Mouse (Mus musculus) myocyte (in vitro differentiated cells): ENCODE measurements around the gene Tfec. TPM values are rescaled to one million over a fixed set of nuclear protein-coding genes. Genes with fewer than 3 reads are reported as not detected.

ENCODE experiments used
- H3K27me3 ChIP-seq: one replicate; pipeline ENCODE4 v1.6.1; 2011; ENCODE audit not compliant: control insufficient read depth, insufficient read depth, insufficient read length
- H3K36me3 ChIP-seq: one replicate; pipeline ENCODE4 v1.6.1; 2011; ENCODE audit not compliant: control insufficient read depth, insufficient read depth
- H3K4me2 ChIP-seq: one replicate; pipeline ENCODE4 v1.6.1; 2011; ENCODE audit warnings: low read depth, control low read depth
- H3K4me3 ChIP-seq: one replicate; pipeline ENCODE4 v1.5.1; 2011; ENCODE audit warnings: mild to moderate bottlenecking, control low read depth, moderate library complexity
- H3K79me2 ChIP-seq: one replicate; pipeline ENCODE4 v1.6.1; 2011; ENCODE audit not compliant: control insufficient read depth, insufficient read depth
- H3ac ChIP-seq: one replicate; pipeline ENCODE4 v1.6.1; 2011; ENCODE audit not compliant: control insufficient read depth, insufficient read length
- CEBPB ChIP-seq: IDR thresholded peaks from 2 replicates; pipeline ENCODE4 v1.6.1; 2011; ENCODE audit warnings: mild to moderate bottlenecking, moderate library complexity; ENCODE audit not compliant: poor library complexity, insufficient read depth, severe bottlenecking
- E2F4 ChIP-seq: IDR thresholded peaks from one replicate; pipeline ENCODE4 v1.6.1; 2011; ENCODE audit warnings: mild to moderate bottlenecking, control low read depth, moderate library complexity; ENCODE audit not compliant: insufficient read depth
- MAX ChIP-seq: IDR thresholded peaks from one replicate; pipeline ENCODE4 v1.6.1; 2011; ENCODE audit warnings: low read depth, mild to moderate bottlenecking, control low read depth
- MYOD1 ChIP-seq, 3 experiments: IDR thresholded peaks; one replicate each; pipeline ENCODE4 v1.6.1; 2011; ENCODE audit warnings: control low read depth in 2 of 3, low read depth in 2 of 3, mild to moderate bottlenecking in 2 of 3, moderate library complexity in 1 of 3; ENCODE audit not compliant: insufficient read length in 2 of 3, control insufficient read depth in 1 of 3
- MYOG ChIP-seq, 3 experiments: IDR thresholded peaks; one replicate each; pipeline ENCODE4 v1.6.1; 2011; ENCODE audit warnings: control low read depth in 2 of 3, low read depth in 2 of 3, mild to moderate bottlenecking in 2 of 3; ENCODE audit not compliant: insufficient read length in 2 of 3, control insufficient read depth in 1 of 3, insufficient read depth in 1 of 3
- POLR2A ChIP-seq: IDR thresholded peaks from one replicate; pipeline ENCODE4 v1.6.1; 2011; ENCODE audit warnings: low read depth, mild to moderate bottlenecking, control low read depth, moderate library complexity; ENCODE audit not compliant: insufficient read length
- POLR2AphosphoS2 ChIP-seq: IDR thresholded peaks from one replicate; pipeline ENCODE4 v1.6.1; 2011; ENCODE audit warnings: low read depth, control low read depth; ENCODE audit not compliant: insufficient read length
- REST ChIP-seq: IDR thresholded peaks from one replicate; pipeline ENCODE4 v1.6.1; 2011; ENCODE audit warnings: mild to moderate bottlenecking, control low read depth, moderate library complexity; ENCODE audit not compliant: insufficient read depth, insufficient read length
- SRF ChIP-seq: IDR thresholded peaks from one replicate; pipeline ENCODE4 v1.6.1; 2011; ENCODE audit warnings: low read depth; ENCODE audit not compliant: control insufficient read depth, insufficient read length
- TCF12 ChIP-seq: IDR thresholded peaks from one replicate; pipeline ENCODE4 v1.6.1; 2011; ENCODE audit warnings: mild to moderate bottlenecking, control low read depth; ENCODE audit not compliant: poor library complexity, insufficient read depth, severe bottlenecking
- TCF3 ChIP-seq: IDR thresholded peaks from one replicate; pipeline ENCODE4 v1.6.1; 2011; ENCODE audit warnings: low read depth, control low read depth; ENCODE audit not compliant: insufficient read length
- USF1 ChIP-seq: IDR thresholded peaks from one replicate; pipeline ENCODE4 v1.6.1; 2011; ENCODE audit warnings: low read depth, mild to moderate bottlenecking, control low read depth, moderate library complexity
- polyA plus RNA-seq: library from polyadenylated mRNA; unstranded; fragments of >200 nt; fragmentation: generic; extraction: Trizol; gene quantifications from one replicate; pipeline ENCODE4 v1.2.1, GENCODE M21; 2012; ENCODE audit warnings: missing spikeins

Tfec gene
- polyA plus RNA-seq, 1 experiment: not detected

DNA sequence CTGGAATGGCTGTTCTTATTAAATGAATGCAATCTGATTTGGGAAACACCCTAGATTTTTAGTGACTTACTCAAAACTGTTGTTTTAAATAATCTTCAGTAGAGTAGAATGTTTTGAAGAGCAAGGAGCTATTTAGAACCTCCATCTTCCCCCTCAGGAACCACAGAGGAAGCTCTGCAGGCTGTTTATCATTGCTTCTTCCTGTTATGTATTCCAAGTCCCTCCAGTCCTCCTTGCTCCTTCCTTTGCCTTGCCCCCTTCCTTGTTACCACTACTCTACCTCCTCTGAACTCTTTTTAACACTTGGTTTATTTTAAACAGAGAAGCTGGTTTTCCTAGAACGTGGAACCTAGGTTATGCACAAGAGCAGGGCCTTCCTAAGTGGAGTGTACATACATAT, 76.3 kb downstream of the Tfec start:
- no peak overlapping the region for H3K4me3 ChIP-seq
- no peak overlapping the region for H3ac ChIP-seq
- no peaks in the 10 kb centered on the region for H3K79me2 ChIP-seq
- no peaks in the 10 kb centered on the region for H3K36me3 ChIP-seq
- H3K4me2 ChIP-seq: no peak overlapping the region
- H3K27me3 ChIP-seq: no peaks in the 10 kb centered on the region
- TF ChIP-seq POLR2AphosphoS2: no peak
- TF ChIP-seq REST: no peak
- TF ChIP-seq USF1: no peak
- no peak for TF ChIP-seq TCF3
- TF ChIP-seq MAX: no peak
- no peak for TF ChIP-seq SRF
- TF ChIP-seq MYOG (IDR thresholded peaks at IDR 0.05; ENCODE audit: control insufficient read depth in 1 of 3, insufficient read depth in 1 of 3, insufficient read length in 2 of 3, low read depth in 2 of 3): no peak
- TF ChIP-seq POLR2A: no peak
- TF ChIP-seq MYOD1 (IDR thresholded peaks at IDR 0.05; ENCODE audit: control insufficient read depth in 1 of 3, insufficient read length in 2 of 3, low read depth in 2 of 3): no peak
- no peak for TF ChIP-seq CEBPB
- no peak for TF ChIP-seq TCF12
- TF ChIP-seq E2F4: no peak

DNA sequence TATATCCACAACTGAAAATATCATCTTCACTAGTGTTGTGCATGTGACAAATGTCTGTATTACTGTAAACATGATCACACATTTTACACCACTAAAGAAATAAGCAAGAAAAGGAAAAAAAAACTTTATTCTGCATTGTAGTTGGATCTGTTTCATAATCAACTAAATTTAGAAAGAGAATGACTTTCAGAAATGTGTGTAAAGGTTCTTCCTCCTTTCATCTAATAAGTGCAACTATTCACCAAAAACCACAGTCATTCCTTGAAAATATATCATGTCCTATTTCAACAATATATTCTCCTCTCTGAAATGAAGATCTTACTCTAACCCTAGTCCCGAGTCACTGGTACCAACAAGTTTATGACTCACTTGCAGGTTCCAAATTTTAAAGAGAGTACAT, 91.9 kb downstream of the Tfec start:
- TF ChIP-seq E2F4: no peak
- TF ChIP-seq POLR2A: no peak
- TF ChIP-seq SRF: no peak
- no peak for TF ChIP-seq USF1
- no peak for TF ChIP-seq TCF12
- no peak for TF ChIP-seq POLR2AphosphoS2
- TF ChIP-seq MAX: no peak
- TF ChIP-seq MYOG (IDR thresholded peaks at IDR 0.05; ENCODE audit: control insufficient read depth in 1 of 3, insufficient read depth in 1 of 3, insufficient read length in 2 of 3, low read depth in 2 of 3): no peak
- no peak for TF ChIP-seq REST
- TF ChIP-seq CEBPB: no peak
- no peak for TF ChIP-seq TCF3
- no peak for TF ChIP-seq MYOD1 (IDR thresholded peaks at IDR 0.05; ENCODE audit: control insufficient read depth in 1 of 3, insufficient read length in 2 of 3, low read depth in 2 of 3)
- Histone ChIP-seq H3K27me3 (no peaks in the 10 kb centered on the region), H3K79me2 (no peaks in the 10 kb centered on the region), H3K36me3 (no peaks in the 10 kb centered on the region), H3ac (no peak overlapping the region), H3K4me2 (no peak overlapping the region), H3K4me3 (no peak overlapping the region)

DNA sequence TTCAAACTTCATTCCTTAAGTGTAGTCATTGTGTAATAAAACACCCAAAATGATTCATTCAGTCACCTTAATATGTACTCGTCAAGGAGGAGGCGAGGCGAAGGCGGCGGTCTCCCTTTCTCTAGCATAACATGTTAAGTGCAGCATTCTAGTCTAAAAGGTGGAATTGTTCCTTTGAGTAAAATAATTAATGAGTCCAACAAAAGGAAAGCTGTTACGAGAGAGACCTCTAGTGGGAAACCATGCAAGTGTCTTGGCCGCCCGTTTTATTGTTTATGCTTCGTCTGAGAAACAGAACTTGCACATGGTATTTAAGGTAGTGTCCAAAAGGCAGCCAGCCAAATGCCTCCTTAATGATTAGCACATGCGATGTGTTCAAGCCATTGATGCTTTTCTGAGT, 100.6 kb downstream of the Tfec start:
- no peak for TF ChIP-seq REST
- TF ChIP-seq CEBPB: no peak
- no peak for TF ChIP-seq MYOG (IDR thresholded peaks at IDR 0.05; ENCODE audit: control insufficient read depth in 1 of 3, insufficient read depth in 1 of 3, insufficient read length in 2 of 3, low read depth in 2 of 3)
- no peak for TF ChIP-seq USF1
- no peak for TF ChIP-seq MYOD1 (IDR thresholded peaks at IDR 0.05; ENCODE audit: control insufficient read depth in 1 of 3, insufficient read length in 2 of 3, low read depth in 2 of 3)
- TF ChIP-seq SRF: no peak
- TF ChIP-seq TCF12: no peak
- TF ChIP-seq E2F4: no peak
- no peak for TF ChIP-seq POLR2AphosphoS2
- TF ChIP-seq TCF3: no peak
- TF ChIP-seq POLR2A: no peak
- TF ChIP-seq MAX: no peak
- Histone ChIP-seq H3K4me2 (no peak overlapping the region), H3K4me3 (no peak overlapping the region), H3K79me2 (no peaks in the 10 kb centered on the region), H3ac (no peak overlapping the region), H3K36me3 (no peaks in the 10 kb centered on the region), H3K27me3 (no peaks in the 10 kb centered on the region)

DNA sequence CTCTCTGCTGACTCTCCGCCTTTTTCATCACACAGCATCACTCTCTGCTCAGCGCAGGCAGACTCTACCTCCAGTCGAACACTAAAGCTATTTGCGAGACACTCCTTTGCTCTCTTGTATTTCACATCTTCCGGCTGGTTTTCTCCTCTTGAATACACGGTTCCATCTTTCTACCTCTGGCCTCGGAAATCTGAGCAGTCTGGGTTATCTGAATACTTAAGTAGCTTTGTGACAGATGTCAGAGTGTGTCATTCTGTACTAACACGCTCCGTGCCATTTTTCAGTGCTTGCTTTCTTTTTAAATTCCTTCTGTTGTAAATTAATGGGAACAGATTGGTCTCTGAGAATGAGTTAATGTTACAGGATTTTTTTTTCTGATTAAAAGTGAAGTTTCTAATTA, 101.3 kb downstream of the Tfec start:
- no peaks in the 10 kb centered on the region for H3K27me3 ChIP-seq
- no peak overlapping the region for H3K4me3 ChIP-seq
- H3ac ChIP-seq: no peak overlapping the region
- no peak overlapping the region for H3K4me2 ChIP-seq
- H3K36me3 ChIP-seq: no peaks in the 10 kb centered on the region
- H3K79me2 ChIP-seq: no peaks in the 10 kb centered on the region
- TF ChIP-seq E2F4 (no peak), CEBPB (no peak), REST (no peak), TCF3 (no peak), MYOG (IDR thresholded peaks at IDR 0.05; ENCODE audit: control insufficient read depth in 1 of 3, insufficient read depth in 1 of 3, insufficient read length in 2 of 3, low read depth in 2 of 3) (no peak), TCF12 (no peak), POLR2A (no peak), MYOD1 (IDR thresholded peaks at IDR 0.05; ENCODE audit: control insufficient read depth in 1 of 3, insufficient read length in 2 of 3, low read depth in 2 of 3) (no peak), USF1 (no peak), POLR2AphosphoS2 (no peak)

DNA sequence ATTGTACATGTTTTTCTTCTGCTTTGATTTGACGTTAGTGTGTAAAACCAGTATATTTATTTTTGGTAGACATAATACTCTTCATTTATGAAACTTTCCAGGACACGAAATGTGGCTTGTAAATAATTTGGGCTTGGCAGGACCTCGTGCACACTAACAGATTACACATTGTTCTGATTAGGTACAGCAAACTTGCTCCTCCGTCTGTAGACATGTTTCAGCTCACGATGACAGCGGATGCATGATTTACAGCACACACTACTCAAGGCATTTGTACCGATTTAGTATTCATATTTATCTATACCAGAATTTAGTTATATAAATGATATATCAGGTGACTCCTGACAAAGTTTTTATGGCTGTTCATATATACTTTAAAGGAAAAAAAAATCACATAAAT, 104.2 kb downstream of the Tfec start:
- no peaks in the 10 kb centered on the region for H3K36me3 ChIP-seq
- H3K27me3 ChIP-seq: no peaks in the 10 kb centered on the region
- H3ac ChIP-seq: no peak overlapping the region
- TF ChIP-seq REST: no peak
- no peak for TF ChIP-seq MAX
- no peak for TF ChIP-seq POLR2A
- no peak for TF ChIP-seq SRF
- no peak for TF ChIP-seq MYOG (IDR thresholded peaks at IDR 0.05; ENCODE audit: control insufficient read depth in 1 of 3, insufficient read depth in 1 of 3, insufficient read length in 2 of 3, low read depth in 2 of 3)
- TF ChIP-seq CEBPB: no peak
- TF ChIP-seq USF1: no peak
- no peak for TF ChIP-seq POLR2AphosphoS2
- no peak for TF ChIP-seq TCF12
- TF ChIP-seq MYOD1 (IDR thresholded peaks at IDR 0.05; ENCODE audit: control insufficient read depth in 1 of 3, insufficient read length in 2 of 3, low read depth in 2 of 3): no peak
- no peak for TF ChIP-seq TCF3
- TF ChIP-seq E2F4: no peak
- no peak overlapping the region for H3K4me3 ChIP-seq
- H3K4me2 ChIP-seq: no peak overlapping the region
- no peaks in the 10 kb centered on the region for H3K79me2 ChIP-seq
